Mouse (Mus musculus) frontal cortex, adult 2 months (tissue): ENCODE data around the gene Dhx30. TPM values are rescaled to one million over a fixed set of nuclear protein-coding genes. Genes with fewer than 3 reads are reported as not detected.
"Not testable (repeated sequence)": the region's sequence is repeated elsewhere in the genome, so short reads cannot be mapped to it uniquely, and the experiment has no call there.

Experiments used
- DNase-seq, 2 experiments: peaks; one replicate each; pipeline ENCODE4 v3.0.0; 2022; ENCODE audit warnings: low spot score in 1 of 2; ENCODE audit errors: extremely low spot score in 1 of 2
- polyA plus RNA-seq: library from polyadenylated mRNA; depleted of rRNA; stranded (reverse); fragments of >200 nt; gene quantifications from 2 replicates; pipeline ENCODE4 v1.2.3, GENCODE M21; 2012

Dhx30 gene
- polyA plus RNA-seq, 1 experiment, result 145 TPM

- DNase-seq, result no peak
These were observed 19.8 kb downstream of the Dhx30 start for GRCm38 (mm10) chr9:110097791-110098190.

- DNase-seq, result no peak
These were observed 22.9 kb downstream of the Dhx30 start for GRCm38 (mm10) chr9:110094761-110095160.

GRCm38 (mm10) chr9:110093303-110093702 lies 24.3 kb downstream of the Dhx30 start:
- no peak for DNase-seq

GRCm38 (mm10) chr9:110085693-110086092 lies 31.9 kb downstream of the Dhx30 start:
- no peak for DNase-seq

DNA sequence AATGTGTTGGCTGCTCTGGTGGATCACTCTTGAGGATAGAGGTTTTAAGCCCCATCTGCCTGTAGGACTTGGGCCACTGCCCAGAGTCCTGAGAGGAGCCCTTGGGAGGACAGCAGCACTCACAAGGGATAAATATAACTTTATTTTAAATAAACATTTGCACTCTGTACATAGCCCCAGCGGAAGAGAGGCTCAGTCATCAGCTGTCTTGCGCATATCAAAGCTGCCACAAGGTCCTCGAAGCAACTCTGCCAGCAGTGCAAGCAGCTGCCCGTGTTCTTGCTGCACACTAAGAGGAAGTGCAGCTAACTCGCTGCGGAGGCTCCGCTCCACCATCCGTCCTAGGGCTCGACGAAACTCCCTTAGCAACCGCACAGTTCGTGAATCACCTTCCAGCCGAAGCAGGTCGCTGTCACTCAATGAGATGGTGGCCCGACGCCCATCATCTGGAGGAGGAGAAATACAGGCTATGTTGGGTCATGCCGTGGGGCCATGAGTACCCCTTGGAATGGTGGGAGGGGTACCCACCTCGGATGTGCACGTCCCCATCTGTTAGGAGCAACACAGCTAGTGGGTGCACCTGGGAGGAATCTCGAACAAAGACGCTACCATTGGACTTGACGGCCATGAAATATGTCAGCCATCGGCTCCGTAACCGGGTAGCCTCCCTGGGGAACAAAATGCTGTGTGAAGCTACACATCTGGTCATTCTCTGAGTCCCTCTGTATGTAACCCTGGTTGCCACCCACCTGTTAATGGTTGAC lies 33.2 kb downstream of the Dhx30 start:
- DNase-seq, result peak in 1 of 2 experiments; percentile 38

GRCm38 (mm10) chr9:110081066-110081465 lies 36.6 kb downstream of the Dhx30 start:
- DNase-seq, result peak in 1 of 2 experiments; percentile 37

- not testable (repeated sequence) for DNase-seq
These were observed 41.2 kb downstream of the Dhx30 start for GRCm38 (mm10) chr9:110076468-110076867.

DNA sequence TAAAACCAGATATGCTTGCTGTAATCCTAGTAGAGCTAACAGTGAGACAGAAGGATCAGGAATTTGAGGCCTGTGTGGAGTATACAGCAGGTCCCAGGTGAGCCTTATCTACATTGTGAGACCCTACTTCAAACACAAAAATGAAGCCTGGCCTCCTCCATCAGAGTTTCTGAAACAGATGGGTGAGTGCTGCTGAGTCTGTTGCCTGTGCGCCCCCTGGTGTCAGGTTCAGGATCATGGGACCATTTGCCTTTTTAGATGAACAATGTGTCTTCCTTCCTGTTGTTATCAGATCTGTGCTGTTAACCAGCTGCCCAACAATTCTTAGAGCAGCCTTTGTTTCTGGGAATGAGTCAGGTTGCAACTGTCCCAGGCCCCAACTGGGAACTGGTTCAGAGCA lies 45.8 kb downstream of the Dhx30 start:
- DNase-seq, result peak; percentile 67 to 93

DNA sequence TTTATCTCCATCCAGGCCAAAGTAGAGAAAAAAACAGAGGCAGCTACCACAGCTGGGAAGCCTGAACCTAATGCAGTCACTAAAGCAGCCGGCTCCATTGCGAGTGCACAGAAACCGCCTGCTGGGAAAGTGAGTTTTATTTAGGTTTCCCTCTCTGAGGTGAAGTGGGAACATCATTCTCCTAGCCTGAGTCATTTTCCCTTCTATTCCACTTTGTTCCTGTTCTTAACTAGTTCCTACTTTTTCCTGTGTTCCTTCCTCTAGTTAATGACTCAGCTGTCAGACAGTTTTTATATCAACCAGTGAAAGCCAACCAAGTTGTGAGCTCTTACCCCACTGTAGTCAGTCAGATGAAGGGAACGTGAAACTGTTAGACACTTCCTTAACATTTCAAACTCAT lies 46.6 kb downstream of the Dhx30 start:
- DNase-seq, result no peak

DNA sequence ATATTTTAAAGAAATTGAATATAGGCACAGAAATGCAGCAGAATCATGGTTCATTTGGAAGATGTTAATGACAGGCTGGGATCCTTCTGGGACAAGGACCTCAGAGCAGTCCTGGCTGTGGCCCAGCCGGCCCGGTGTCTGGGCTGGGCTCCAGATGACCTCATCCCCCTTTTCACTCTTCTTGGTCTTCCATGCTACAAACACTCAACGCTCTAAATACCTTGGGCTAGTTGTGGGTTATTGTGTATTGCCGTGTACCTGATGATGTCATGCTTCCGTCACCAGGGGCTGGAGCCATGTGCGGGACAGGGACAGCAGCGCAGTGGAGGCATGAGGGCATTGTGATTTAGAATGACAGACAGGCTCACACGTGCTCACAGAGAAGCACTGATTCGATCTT lies 47.3 kb downstream of the Dhx30 start:
- DNase-seq, result peak in 1 of 2 experiments; percentile 14

- no peak for DNase-seq
These were observed 48.9 kb downstream of the Dhx30 start for GRCm38 (mm10) chr9:110068745-110069144.

GRCm38 (mm10) chr9:110064641-110065040 lies 53.0 kb downstream of the Dhx30 start:
- DNase-seq, result no peak

- no peak for DNase-seq
These were observed 54.8 kb downstream of the Dhx30 start for GRCm38 (mm10) chr9:110062861-110063260.

GRCm38 (mm10) chr9:110062405-110062804 lies 55.2 kb downstream of the Dhx30 start:
- DNase-seq, result no peak

- no peak for DNase-seq
These were observed 56.9 kb downstream of the Dhx30 start for GRCm38 (mm10) chr9:110060761-110061160.

DNA sequence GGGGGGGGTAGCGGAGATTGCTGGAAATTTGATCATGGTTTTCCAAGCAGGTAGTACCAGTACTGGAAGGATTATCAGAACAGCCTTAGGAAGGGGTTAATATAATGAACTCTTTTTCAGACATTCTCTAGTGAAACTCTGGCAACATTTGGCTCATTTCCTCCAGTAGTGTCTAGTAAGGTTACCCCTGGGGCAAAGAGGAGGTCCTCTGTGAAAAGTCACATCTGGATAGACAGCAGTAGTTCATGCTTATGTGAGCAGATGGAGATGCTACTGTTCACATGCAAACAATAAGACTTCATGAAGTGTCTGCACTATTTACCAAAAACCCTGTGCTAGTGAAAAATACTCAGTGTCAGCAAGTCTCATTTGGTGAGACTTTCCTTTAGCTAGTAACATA lies 60.4 kb downstream of the Dhx30 start:
- DNase-seq, result no peak

DNA sequence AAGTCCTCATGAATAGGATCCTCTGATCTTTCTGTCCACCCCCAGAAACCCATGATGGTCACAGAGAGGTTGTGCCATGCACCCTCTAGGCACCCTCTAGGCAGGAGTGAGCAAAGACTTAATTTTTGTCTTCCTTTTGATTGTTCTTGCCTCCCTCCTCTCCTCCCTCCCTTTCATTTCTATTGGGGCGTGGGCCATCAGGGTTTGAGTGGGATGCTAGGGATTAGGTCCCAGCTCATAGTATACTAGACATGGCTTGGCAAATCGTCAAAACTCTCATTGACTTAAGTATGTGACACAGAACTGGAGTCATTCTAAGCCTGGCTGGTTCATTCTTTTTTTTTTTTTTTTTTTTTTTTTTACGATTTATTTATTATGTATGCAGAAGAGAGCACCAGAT lies 62.8 kb downstream of the Dhx30 start:
- peak in 1 of 2 experiments; percentile 13 for DNase-seq

- peak in 1 of 2 experiments; percentile 15 for DNase-seq
These were observed 63.6 kb downstream of the Dhx30 start for GRCm38 (mm10) chr9:110054080-110054421.

- peak; percentile 63 to 78 for DNase-seq
These were observed 64.1 kb downstream of the Dhx30 start for GRCm38 (mm10) chr9:110053305-110054079.

GRCm38 (mm10) chr9:110052951-110053304 lies 64.7 kb downstream of the Dhx30 start:
- no peak for DNase-seq

- DNase-seq, result peak; percentile 84 to 91
These were observed 65.6 kb downstream of the Dhx30 start for GRCm38 (mm10) chr9:110051869-110052661.
